ENCODE assay signal across 26 mouse cellular contexts in the genomic region with DNA sequence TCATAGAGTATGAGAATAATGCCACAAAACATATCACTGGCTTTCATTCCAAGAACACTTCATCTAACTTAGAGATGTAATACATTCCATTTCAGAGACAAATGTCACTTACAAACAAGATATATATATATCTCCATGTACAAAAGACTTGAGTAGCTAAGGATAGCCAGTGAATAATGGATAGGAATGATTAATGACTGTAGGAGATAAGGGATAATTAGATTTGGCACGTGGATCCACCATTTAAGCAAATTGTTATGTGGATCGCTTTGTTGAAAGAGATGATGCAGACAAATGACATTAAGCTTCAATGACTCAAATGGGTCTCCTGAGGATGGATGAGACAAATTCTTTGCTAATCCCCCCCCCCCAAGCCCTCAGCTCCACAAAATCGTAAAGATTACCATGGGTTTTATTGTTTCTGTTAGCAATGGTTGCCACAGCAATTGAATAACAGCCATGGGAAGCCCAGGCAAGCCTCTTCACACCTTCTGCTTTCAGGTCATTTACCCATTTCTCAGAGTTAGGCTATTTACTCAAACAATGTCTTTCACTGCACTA. TPM values are rescaled to one million over a fixed set of nuclear protein-coding genes. Genes with fewer than 3 reads are reported as not detected.
DNase-seq lines count a peak whose midpoint lies in the region; ATAC-seq lines count a peak whose summit lies in the region.
"Had no signal": no experiment of that assay in that cellular context is flagged by ENCODE, and none has a peak within 500 bp of the region (broad histone marks: within the 10 kb centered on the region; RNA-seq: fewer than 3 reads in every experiment).

No protein-coding gene starts in this region.

- no peak overlapping the region for H3K27ac ChIP-seq in hindbrain, embryonic 12.5 days
- no peak overlapping the region for H3K27ac ChIP-seq in hindbrain, embryonic 16.5 days (ENCODE audit: low read depth, low read length)
- H3K27ac ChIP-seq in neural tube, embryonic 11.5 days (ENCODE audit: low read depth, low read length), result no peak overlapping the region
- H3K27ac ChIP-seq in hindbrain, embryonic 14.5 days, result no peak overlapping the region
- H3K27ac ChIP-seq in neural tube, embryonic 14.5 days (ENCODE audit: low read depth, low read length), result no peak overlapping the region
- H3K27ac ChIP-seq: forebrain, embryonic 10.5 days; forebrain, embryonic 13.5 days; heart, adult 2 months; heart, embryonic 10.5 days; heart, embryonic 13.5 days had no signal

- ATAC-seq in hindbrain, embryonic 12.5 days (ENCODE audit: low FRiP score), result peak; percentile 66; the same call in 1 of the 2 replicates
- no peak for ATAC-seq in hindbrain, embryonic 16.5 days
- peak; percentile 36; the same call in 1 of the 2 replicates for ATAC-seq in neural tube, embryonic 11.5 days (ENCODE audit: insufficient read depth, low FRiP score, low TSS enrichment)
- peak; percentile 34; the same call in 1 of the 2 replicates for ATAC-seq in hindbrain, embryonic 14.5 days (ENCODE audit: low FRiP score)
- peak; percentile 68 for ATAC-seq in neural tube, embryonic 14.5 days (ENCODE audit: low read depth)
- ATAC-seq: forebrain, embryonic 13.5 days; forebrain, embryonic 16.5 days; Patski had no signal

- DNase-seq in neural tube, embryonic 11.5 days (ENCODE audit: low spot score), result no peak
- DNase-seq in neural tube, embryonic 10.5 days (ENCODE audit: extremely low spot score, low spot score), result no peak
- DNase-seq in hindbrain, embryonic 14.5 days (ENCODE audit: low spot score), result no peak
- DNase-seq in layer of hippocampus, adult 18-20 months (ENCODE audit: low spot score in 2 of 2), result no peak
- DNase-seq: adrenal gland, postnatal 10 days; B cell, adult 2 months; cerebellum, adult 11-12 months; cerebellum, adult 9-10 months; cerebellum, postnatal 14 days; gastrocnemius, postnatal 10 days; gastrocnemius, postnatal 36 days; heart, adult 2 months; heart, postnatal 14 days; heart, postnatal 4 days had no signal

- H3K4me2 ChIP-seq in hindbrain, embryonic 12.5 days (replicated peaks), result no peak overlapping the region
- no peak overlapping the region for H3K4me2 ChIP-seq in hindbrain, embryonic 16.5 days (ENCODE audit: low read length)
- H3K4me2 ChIP-seq in neural tube, embryonic 11.5 days (ENCODE audit: low read depth), result no peak overlapping the region
- H3K4me2 ChIP-seq in hindbrain, embryonic 14.5 days (replicated peaks), result no peak overlapping the region
- H3K4me2 ChIP-seq in neural tube, embryonic 14.5 days (ENCODE audit: low read depth, low read length), result no peak overlapping the region
- H3K4me2 ChIP-seq: forebrain, embryonic 13.5 days; heart, embryonic 13.5 days had no signal

- WGBS in hindbrain, embryonic 12.5 days, result 48% methylated on average over 3 of the region's 3 CpGs
- WGBS in hindbrain, embryonic 16.5 days, result 35% methylated on average over 3 of the region's 3 CpGs
- WGBS in neural tube, embryonic 11.5 days, result 34% methylated on average over 3 of the region's 3 CpGs
- WGBS in hindbrain, embryonic 14.5 days, result 41% methylated on average over 3 of the region's 3 CpGs
- WGBS in neural tube, embryonic 14.5 days, result 15% methylated on average over 3 of the region's 3 CpGs

- no peaks in the 10 kb centered on the region for H3K27me3 ChIP-seq in hindbrain, embryonic 12.5 days
- H3K27me3 ChIP-seq in hindbrain, embryonic 16.5 days (replicated peaks; ENCODE audit: control insufficient read depth, insufficient read depth, low read length), result no peaks in the 10 kb centered on the region
- H3K27me3 ChIP-seq in neural tube, embryonic 11.5 days (ENCODE audit: control insufficient read depth, insufficient read depth, low read length), result no peaks in the 10 kb centered on the region
- H3K27me3 ChIP-seq in hindbrain, embryonic 14.5 days (ENCODE audit: control insufficient read depth, insufficient read depth, low read length), result no peaks in the 10 kb centered on the region
- H3K27me3 ChIP-seq in neural tube, embryonic 14.5 days (ENCODE audit: control insufficient read depth, insufficient read depth, low read length), result no peaks in the 10 kb centered on the region
- H3K27me3 ChIP-seq: CH12.LX; forebrain, embryonic 13.5 days; heart, embryonic 13.5 days; Patski had no signal

- H3K9ac ChIP-seq in hindbrain, embryonic 12.5 days, result no peak overlapping the region
- no peak overlapping the region for H3K9ac ChIP-seq in hindbrain, embryonic 16.5 days (ENCODE audit: low read depth, low read length)
- H3K9ac ChIP-seq in neural tube, embryonic 11.5 days (ENCODE audit: low read length), result no peak overlapping the region
- no peak overlapping the region for H3K9ac ChIP-seq in hindbrain, embryonic 14.5 days
- H3K9ac ChIP-seq in neural tube, embryonic 14.5 days (replicated peaks; ENCODE audit: low read depth, low read length), result no peak overlapping the region
- H3K9ac ChIP-seq: forebrain, embryonic 13.5 days; heart, embryonic 13.5 days had no signal

- no peaks in the 10 kb centered on the region for H3K4me1 ChIP-seq in hindbrain, embryonic 12.5 days
- H3K4me1 ChIP-seq in hindbrain, embryonic 16.5 days (ENCODE audit: control insufficient read depth, insufficient read depth, low read depth, low read length), result no peaks in the 10 kb centered on the region
- no peaks in the 10 kb centered on the region for H3K4me1 ChIP-seq in neural tube, embryonic 11.5 days (ENCODE audit: control insufficient read depth, insufficient read depth, low read length)
- no peaks in the 10 kb centered on the region for H3K4me1 ChIP-seq in hindbrain, embryonic 14.5 days (replicated peaks; ENCODE audit: control insufficient read depth, insufficient read depth, low read length)
- H3K4me1 ChIP-seq in neural tube, embryonic 14.5 days (ENCODE audit: control insufficient read depth, insufficient read depth, low read length), result no peaks in the 10 kb centered on the region
- H3K4me1 ChIP-seq: forebrain, embryonic 10.5 days; forebrain, embryonic 13.5 days; heart, embryonic 10.5 days; heart, embryonic 13.5 days had no signal

- no peaks in the 10 kb centered on the region for H3K36me3 ChIP-seq in hindbrain, embryonic 12.5 days
- H3K36me3 ChIP-seq in hindbrain, embryonic 16.5 days (ENCODE audit: control insufficient read depth, insufficient read depth, low read length), result no peaks in the 10 kb centered on the region
- no peaks in the 10 kb centered on the region for H3K36me3 ChIP-seq in neural tube, embryonic 11.5 days (ENCODE audit: control insufficient read depth, insufficient read depth, low read length)
- no peaks in the 10 kb centered on the region for H3K36me3 ChIP-seq in hindbrain, embryonic 14.5 days (replicated peaks; ENCODE audit: control insufficient read depth, insufficient read depth)
- no peaks in the 10 kb centered on the region for H3K36me3 ChIP-seq in neural tube, embryonic 14.5 days (ENCODE audit: control insufficient read depth, insufficient read depth, low read length)
- H3K36me3 ChIP-seq: forebrain, embryonic 10.5 days; G1E; heart, embryonic 10.5 days; heart, embryonic 13.5 days had no signal

- no peak overlapping the region for H3K4me3 ChIP-seq in hindbrain, embryonic 12.5 days
- H3K4me3 ChIP-seq in hindbrain, embryonic 16.5 days (ENCODE audit: low read length), result no peak overlapping the region
- H3K4me3 ChIP-seq in neural tube, embryonic 11.5 days (ENCODE audit: low read depth, low read length), result no peak overlapping the region
- no peak overlapping the region for H3K4me3 ChIP-seq in hindbrain, embryonic 14.5 days (replicated peaks; ENCODE audit: low read length)
- no peak overlapping the region for H3K4me3 ChIP-seq in neural tube, embryonic 14.5 days (ENCODE audit: low read depth, low read length)
- H3K4me3 ChIP-seq: forebrain, embryonic 10.5 days; forebrain, embryonic 13.5 days; heart, adult 2 months; heart, embryonic 10.5 days; heart, embryonic 13.5 days had no signal

- H3K9me3 ChIP-seq in hindbrain, embryonic 12.5 days (replicated peaks), result no peaks in the 10 kb centered on the region
- no peaks in the 10 kb centered on the region for H3K9me3 ChIP-seq in hindbrain, embryonic 16.5 days (ENCODE audit: control insufficient read depth, low read length)
- no peaks in the 10 kb centered on the region for H3K9me3 ChIP-seq in neural tube, embryonic 11.5 days (ENCODE audit: control insufficient read depth, low read length)
- H3K9me3 ChIP-seq in hindbrain, embryonic 14.5 days (ENCODE audit: control insufficient read depth, low read length), result no peaks in the 10 kb centered on the region
- no peaks in the 10 kb centered on the region for H3K9me3 ChIP-seq in neural tube, embryonic 14.5 days (ENCODE audit: control insufficient read depth, low read length)
- H3K9me3 ChIP-seq: forebrain, embryonic 10.5 days; forebrain, embryonic 13.5 days; heart, embryonic 10.5 days; heart, embryonic 13.5 days had no signal

RNA-seq across cellular contexts. Expression of gene Dpp10, which starts 59.0 kb away (rescaled TPM):
- polyA plus RNA-seq in hindbrain, embryonic 12.5 days (2016; fragmentation: Nextera tagmentation; extraction: Ambion mirVana), result 4.0 and 5.4 TPM in 2 replicates
- polyA plus RNA-seq in hindbrain, embryonic 16.5 days (2015; fragmentation: Nextera tagmentation; extraction: Ambion mirVana), result 24.2 and 24.9 TPM in 2 replicates
- polyA plus RNA-seq in neural tube, embryonic 11.5 days (2014; fragmentation: Nextera tagmentation; extraction: Ambion mirVana), result 0.70 and 1.1 TPM in 2 replicates
- 32.9 and 39.5 TPM in 2 replicates for polyA plus RNA-seq in hindbrain, embryonic 14.5 days (2014; fragmentation: Nextera tagmentation; extraction: Ambion mirVana)
- polyA plus RNA-seq in neural tube, embryonic 14.5 days (2014; fragmentation: Nextera tagmentation; extraction: Ambion mirVana), result 31.8 and 35.6 TPM in 2 replicates
- total RNA-seq in layer of hippocampus, adult 18-20 months (2021), result 10 to 100 TPM; 36.0 to 38.7 TPM
- total RNA-seq: CH12.LX; granulocyte monocyte progenitor cell, adult 5-6 weeks; heart, adult 2 months had no signal
- polyA plus RNA-seq: G1E; heart, adult 2 months had no signal
